Mouse (Mus musculus) E14TG2a.4 (cell line): ENCODE results near the gene C330007P06Rik.

Experiments
- CTCF ChIP-seq: conservative IDR thresholded peaks from 2 replicates; pipeline ENCODE4 v1.5.1; 2014; ENCODE audit warnings: low read length
- POU5F1 ChIP-seq: IDR thresholded peaks from 2 replicates; pipeline ENCODE4 v1.6.1; 2014; ENCODE audit warnings: low read length, borderline replicate concordance

GRCm38 (mm10) chrX:36804196-36804595 lies 69.7 kb downstream of the C330007P06Rik start:
- TF ChIP-seq CTCF (no peak), POU5F1 (no peak)
